Mouse (Mus musculus) C2C12 (cell line): ENCODE measurements around the gene Prss35. TPM values are rescaled to one million over a fixed set of nuclear protein-coding genes. Genes with fewer than 3 reads are reported as not detected.

Experiments
- H3K27me3 ChIP-seq: one replicate; pipeline ENCODE4 v1.6.1; 2011; ENCODE audit not compliant: control insufficient read depth, insufficient read depth, insufficient read length
- H3K36me3 ChIP-seq: one replicate; pipeline ENCODE4 v1.6.1; 2011; ENCODE audit not compliant: control insufficient read depth, insufficient read depth
- H3K4me3 ChIP-seq: one replicate; pipeline ENCODE4 v1.5.1; 2011; ENCODE audit warnings: mild to moderate bottlenecking, control low read depth; ENCODE audit not compliant: poor library complexity, insufficient read depth, severe bottlenecking
- H3K79me2 ChIP-seq: one replicate; pipeline ENCODE4 v1.6.1; 2011; ENCODE audit not compliant: control insufficient read depth, insufficient read depth
- H3K79me3 ChIP-seq: one replicate; pipeline ENCODE4 v1.6.1; 2011; ENCODE audit warnings: low read depth, control low read depth
- H3ac ChIP-seq: one replicate; pipeline ENCODE3; 2011; ENCODE audit warnings: low read depth; ENCODE audit not compliant: control insufficient read depth, insufficient read length
- CEBPB ChIP-seq: IDR thresholded peaks from one replicate; pipeline ENCODE4 v1.6.1; 2011; ENCODE audit warnings: low read depth, mild to moderate bottlenecking, control low read depth, moderate library complexity
- CTCF ChIP-seq: IDR thresholded peaks from one replicate; pipeline ENCODE4 v1.5.1; 2011; ENCODE audit not compliant: control insufficient read depth, insufficient read depth, insufficient read length
- FOSL1 ChIP-seq: IDR thresholded peaks from one replicate; pipeline ENCODE4 v1.8.0; 2011; ENCODE audit warnings: mild to moderate bottlenecking, low read length; ENCODE audit not compliant: poor library complexity, insufficient read depth, severe bottlenecking
- MAX ChIP-seq: IDR thresholded peaks from one replicate; pipeline ENCODE4 v1.6.1; 2011; ENCODE audit warnings: mild to moderate bottlenecking, control low read depth
- MYOD1 ChIP-seq: IDR thresholded peaks from one replicate; pipeline ENCODE4 v1.6.1; 2011; ENCODE audit warnings: low read depth; ENCODE audit not compliant: control insufficient read depth, insufficient read length
- MYOG ChIP-seq: IDR thresholded peaks from one replicate; pipeline ENCODE4 v1.6.1; 2011; ENCODE audit not compliant: control insufficient read depth, insufficient read length; ENCODE audit errors: extremely low read depth
- USF1 ChIP-seq: IDR thresholded peaks from one replicate; pipeline ENCODE4 v1.6.1; 2011; ENCODE audit warnings: low read depth, mild to moderate bottlenecking, control low read depth, moderate library complexity
- polyA plus RNA-seq: library from polyadenylated mRNA; unstranded; fragments of >200 nt; fragmentation: generic; extraction: Trizol; gene quantifications from one replicate; pipeline ENCODE4 v1.2.1, GENCODE M21; 2012; ENCODE audit warnings: missing spikeins

Gene Prss35
- polyA plus RNA-seq, 1 experiment: 0.04 TPM

- Histone ChIP-seq H3ac (no peak overlapping the region), H3K79me3 (no peaks in the 10 kb centered on the region), H3K27me3 (peaks cover 6% of the 10 kb centered on the region), H3K36me3 (no peaks in the 10 kb centered on the region), H3K79me2 (no peaks in the 10 kb centered on the region), H3K4me3 (no peak overlapping the region)
- TF ChIP-seq MYOG: no peak
Measured at GRCm38 (mm10) chr9:86777309-86777708, 33.9 kb downstream of the Prss35 start.

GRCm38 (mm10) chr9:86778212-86778611 is 34.8 kb downstream of the Prss35 start:
- no peak overlapping the region for H3K4me3 ChIP-seq
- no peaks in the 10 kb centered on the region for H3K79me2 ChIP-seq
- TF ChIP-seq MYOD1 (no peak), USF1 (no peak), FOSL1 (no peak), MAX (no peak), CTCF (no peak), MYOG (no peak)
- no peaks in the 10 kb centered on the region for H3K79me3 ChIP-seq
- H3K27me3 ChIP-seq: peaks cover 6% of the 10 kb centered on the region
- no peaks in the 10 kb centered on the region for H3K36me3 ChIP-seq
- H3ac ChIP-seq: no peak overlapping the region

GRCm38 (mm10) chr9:86781426-86781825 is 38.0 kb downstream of the Prss35 start:
- Histone ChIP-seq H3K36me3 (no peaks in the 10 kb centered on the region), H3K27me3 (peaks cover 15% of the 10 kb centered on the region), H3K79me3 (no peaks in the 10 kb centered on the region), H3K4me3 (no peak overlapping the region), H3K79me2 (no peaks in the 10 kb centered on the region), H3ac (no peak overlapping the region)
- TF ChIP-seq CEBPB (no peak), CTCF (no peak), MAX (no peak), MYOG (no peak), MYOD1 (no peak), FOSL1 (no peak), USF1 (no peak)

- Histone ChIP-seq H3K79me2 (no peaks in the 10 kb centered on the region), H3K27me3 (peaks cover 15% of the 10 kb centered on the region), H3K4me3 (no peak overlapping the region), H3K36me3 (no peaks in the 10 kb centered on the region), H3K79me3 (no peaks in the 10 kb centered on the region), H3ac (no peak overlapping the region)
- TF ChIP-seq FOSL1: no peak
- TF ChIP-seq MYOD1: no peak
- no peak for TF ChIP-seq CTCF
- TF ChIP-seq MYOG: no peak
- TF ChIP-seq CEBPB: no peak
- no peak for TF ChIP-seq USF1
- TF ChIP-seq MAX: no peak
Measured at GRCm38 (mm10) chr9:86782836-86783235, 39.4 kb downstream of the Prss35 start.

GRCm38 (mm10) chr9:86789186-86789585 is 45.7 kb downstream of the Prss35 start:
- no peak overlapping the region for H3K4me3 ChIP-seq
- peaks cover 26% of the 10 kb centered on the region for H3K27me3 ChIP-seq
- TF ChIP-seq MYOD1 (no peak), CTCF (no peak), MAX (no peak), USF1 (no peak), CEBPB (no peak), FOSL1 (no peak), MYOG (no peak)
- no peaks in the 10 kb centered on the region for H3K79me3 ChIP-seq
- H3ac ChIP-seq: no peak overlapping the region
- no peaks in the 10 kb centered on the region for H3K36me3 ChIP-seq
- H3K79me2 ChIP-seq: no peaks in the 10 kb centered on the region

- Histone ChIP-seq H3K79me3 (no peaks in the 10 kb centered on the region), H3ac (no peak overlapping the region), H3K36me3 (no peaks in the 10 kb centered on the region), H3K79me2 (no peaks in the 10 kb centered on the region), H3K4me3 (no peak overlapping the region), H3K27me3 (peaks cover 21% of the 10 kb centered on the region)
- no peak for TF ChIP-seq CEBPB
- no peak for TF ChIP-seq MAX
- TF ChIP-seq MYOG: no peak
- TF ChIP-seq CTCF: no peak
- no peak for TF ChIP-seq FOSL1
- no peak for TF ChIP-seq MYOD1
- no peak for TF ChIP-seq USF1
Measured at GRCm38 (mm10) chr9:86791927-86792326, 48.5 kb downstream of the Prss35 start.
